Mouse (Mus musculus) T-cell, adult 2 months (primary cell): ENCODE data around the gene Celf2.

ENCODE experiments used
- DNase-seq: peaks from one replicate; pipeline ENCODE4 v3.0.0; 2022; ENCODE audit warnings: low spot score

Gene Celf2

DNA sequence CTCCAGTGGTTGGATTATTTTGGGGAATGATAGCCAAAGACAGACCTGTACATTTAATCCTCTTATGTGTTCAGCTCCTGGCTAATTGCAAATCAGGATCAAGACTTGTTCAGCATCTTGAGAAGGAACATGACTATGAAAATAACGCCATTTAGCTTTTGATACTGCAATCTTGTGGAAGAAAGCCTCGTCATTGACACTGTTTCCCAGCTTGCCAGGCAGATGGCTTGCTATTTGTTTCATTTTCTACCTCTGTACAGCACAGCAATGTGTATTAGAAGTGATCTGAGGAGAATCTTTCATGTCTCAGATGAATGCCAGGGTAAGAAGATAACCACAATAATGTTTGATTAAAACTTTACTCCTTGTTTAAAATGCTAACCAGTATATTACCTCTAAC lies 315.9 kb downstream of the Celf2 start:
- DNase-seq: no peak

DNA sequence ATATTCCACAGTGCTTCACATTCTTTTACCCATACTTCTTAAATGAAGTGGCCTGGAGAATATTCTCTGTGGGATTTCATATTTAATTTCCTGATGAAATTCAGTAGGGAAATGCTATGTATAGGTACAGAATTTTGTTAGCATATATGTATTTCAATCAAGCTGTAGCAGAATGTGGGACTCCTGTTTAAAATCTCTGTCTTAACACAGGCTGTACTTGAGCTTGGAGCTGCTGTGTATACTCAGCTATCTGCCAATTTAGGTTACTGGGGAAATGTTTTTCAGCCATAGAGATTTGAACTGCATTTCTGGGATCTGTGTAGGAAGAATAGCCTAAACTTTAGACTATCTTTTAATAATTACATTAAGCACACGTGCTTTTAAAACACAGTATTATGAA lies 330.2 kb downstream of the Celf2 start:
- DNase-seq: no peak

DNA sequence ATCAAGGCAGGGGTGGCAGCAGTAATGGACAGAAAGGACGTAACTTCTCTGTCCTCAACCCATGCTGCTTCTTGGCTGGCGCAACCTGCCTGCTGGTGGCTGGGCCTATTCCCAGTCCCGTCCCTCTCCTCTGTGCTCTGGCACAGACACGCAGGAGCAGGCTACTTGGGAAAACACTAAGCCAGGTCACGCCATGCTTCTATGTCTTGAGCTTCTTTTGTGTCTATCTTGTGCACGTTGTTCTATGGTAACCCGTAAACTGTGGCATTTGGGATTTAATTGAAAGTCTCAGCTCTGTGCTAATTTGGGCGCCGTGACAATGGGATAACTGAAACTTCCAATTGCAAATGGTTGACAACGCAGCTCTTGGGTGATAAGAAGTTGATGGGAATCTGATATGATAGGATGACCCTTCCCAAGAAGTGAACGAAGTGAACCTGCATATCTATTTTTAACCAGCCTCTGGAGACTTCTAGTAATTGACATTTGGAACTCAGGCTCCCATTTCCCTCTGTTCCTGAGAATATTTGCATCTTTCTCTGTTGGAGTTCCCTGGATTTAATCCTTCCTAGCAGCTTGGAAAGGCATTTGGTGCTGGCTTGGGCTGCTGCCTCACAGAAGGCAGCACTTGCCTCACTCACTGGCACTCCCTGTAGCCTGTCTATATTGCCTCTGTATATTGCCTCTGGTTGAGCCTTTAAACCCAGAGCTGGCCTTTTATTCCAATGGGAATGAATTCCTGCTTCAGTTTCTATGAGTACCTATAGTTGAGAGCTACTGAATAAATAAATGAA lies 335.9 kb downstream of the Celf2 start:
- no peak for DNase-seq

DNA sequence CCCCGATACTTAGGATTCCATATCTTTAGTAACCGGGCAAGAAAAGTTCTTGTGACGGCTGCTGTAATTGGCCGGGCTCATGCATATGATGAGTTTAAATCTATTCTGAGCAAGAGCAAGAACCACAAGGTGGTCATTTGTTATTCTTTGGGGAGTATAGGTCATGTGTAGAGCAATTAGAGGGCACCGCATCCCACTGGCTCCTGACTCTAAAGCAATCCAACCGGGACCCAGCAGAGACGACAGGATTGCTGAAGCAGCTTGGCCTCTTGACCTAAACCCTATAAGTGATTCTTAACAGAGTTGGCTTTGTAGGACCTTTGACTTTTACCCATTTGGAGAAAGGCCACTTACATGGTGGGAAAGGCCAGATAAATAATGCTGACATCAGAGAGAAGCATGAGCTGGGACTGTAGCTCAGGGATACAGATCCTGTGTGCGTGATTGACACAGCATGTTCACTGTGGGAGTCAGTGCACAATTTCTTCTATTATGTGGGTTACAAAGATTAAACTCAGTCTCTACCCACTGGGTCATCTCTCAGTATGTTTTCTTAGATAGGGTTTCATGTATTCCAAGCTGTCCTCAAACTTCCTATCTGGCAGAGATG lies 338.2 kb downstream of the Celf2 start:
- no peak for DNase-seq

GRCm38 (mm10) chr2:7165786-7166185 lies 343.6 kb downstream of the Celf2 start:
- no peak for DNase-seq

GRCm38 (mm10) chr2:7160108-7160507 lies 349.3 kb downstream of the Celf2 start:
- DNase-seq: no peak

DNA sequence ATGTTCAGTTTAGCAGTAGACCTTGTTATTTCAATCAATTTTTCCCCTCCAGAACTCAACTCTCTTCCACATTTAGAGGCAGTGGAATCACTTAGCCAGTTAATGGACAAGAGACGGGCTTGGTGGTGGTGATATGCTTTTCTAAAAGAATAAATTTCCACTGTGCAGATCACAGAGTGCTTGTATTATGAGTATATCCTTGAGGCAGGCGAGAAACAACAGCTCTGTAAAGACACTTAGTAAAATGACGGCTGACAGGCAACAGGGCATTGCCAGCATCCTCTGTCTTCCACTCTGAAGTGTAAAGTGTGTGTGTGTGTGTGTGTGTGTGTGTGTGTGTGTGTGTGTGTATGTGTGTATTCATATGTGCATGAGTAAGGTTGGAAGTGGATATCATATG lies 362.1 kb downstream of the Celf2 start:
- no peak for DNase-seq

- DNase-seq: no peak
Measured at GRCm38 (mm10) chr2:7145541-7146043, 363.8 kb downstream of the Celf2 start.

DNA sequence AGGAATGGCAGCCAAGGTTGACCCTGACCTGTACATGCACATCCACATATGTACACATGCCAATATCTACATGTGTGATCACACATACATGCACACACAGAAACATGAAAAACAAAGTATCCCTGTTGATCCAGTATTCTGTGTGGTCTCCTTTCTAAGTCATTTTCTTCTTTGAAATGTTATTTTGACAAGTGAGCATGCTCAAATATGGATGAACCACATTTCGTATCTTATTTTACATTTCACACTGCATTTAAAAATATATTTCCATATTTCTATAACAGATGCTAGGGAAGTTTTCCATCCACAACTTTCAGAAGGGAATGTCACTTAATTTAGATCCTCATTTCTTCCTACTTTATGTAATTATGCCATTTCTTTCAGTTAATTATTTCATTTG lies 364.5 kb downstream of the Celf2 start:
- DNase-seq: no peak

DNA sequence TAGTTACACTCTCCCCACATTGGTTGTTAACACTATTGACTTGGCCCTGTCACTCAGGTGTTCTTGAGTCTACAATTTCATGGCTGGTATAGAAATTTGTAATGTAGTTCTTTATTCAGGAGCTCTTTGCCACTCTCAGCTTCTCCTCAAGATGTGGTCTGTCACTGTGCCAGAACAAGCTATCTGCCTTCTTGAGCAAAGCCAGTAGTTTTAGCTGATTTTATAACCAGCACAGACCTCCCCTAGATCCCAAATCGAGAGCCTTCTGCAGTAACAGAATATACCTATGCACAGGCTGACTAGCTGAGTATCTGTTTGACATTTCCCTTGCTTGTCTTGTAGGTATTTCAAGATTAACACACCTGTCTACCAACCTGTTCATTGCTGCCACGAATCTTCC lies 386.0 kb downstream of the Celf2 start:
- DNase-seq: no peak

DNA sequence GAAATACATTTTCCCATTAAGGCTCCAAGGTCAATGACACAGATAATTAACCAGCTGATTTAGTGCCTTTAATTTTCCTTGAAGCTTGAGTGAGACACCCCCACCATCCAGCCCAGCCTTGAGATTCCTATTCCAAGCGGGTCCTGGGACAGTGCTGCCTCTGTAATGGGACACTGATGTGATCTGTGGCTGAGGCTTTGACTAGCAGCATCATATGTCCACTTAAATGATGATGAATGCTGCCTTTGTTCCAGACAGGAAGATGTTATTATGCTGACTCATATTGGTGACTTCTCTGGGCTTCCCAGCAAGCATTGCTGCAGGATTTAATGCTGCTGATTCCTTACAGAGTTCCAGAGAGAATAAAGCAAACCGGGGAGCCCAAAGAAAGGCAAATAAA lies 393.6 kb downstream of the Celf2 start:
- no peak for DNase-seq

GRCm38 (mm10) chr2:7115161-7115560 lies 394.2 kb downstream of the Celf2 start:
- no peak for DNase-seq

DNA sequence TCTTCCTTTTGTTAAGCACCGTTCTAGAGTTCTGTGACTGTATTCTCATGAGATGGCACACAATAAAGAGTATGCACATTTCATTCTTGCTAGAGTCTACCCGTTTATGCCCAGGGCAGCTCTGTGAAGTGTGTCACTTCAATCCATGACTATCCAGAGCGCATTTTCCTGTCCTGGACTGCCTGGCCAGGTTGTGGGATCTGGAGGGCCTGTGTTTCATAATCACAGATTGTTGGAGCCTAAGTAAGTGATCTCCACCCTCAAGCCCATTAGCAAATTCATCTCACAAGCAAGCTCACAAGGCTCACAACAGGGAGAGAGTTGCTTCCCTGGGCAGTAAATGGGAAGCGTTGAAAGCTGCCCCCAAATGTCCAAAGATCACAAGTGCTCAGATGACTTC lies 395.6 kb downstream of the Celf2 start:
- DNase-seq: no peak

- no peak for DNase-seq
Measured at GRCm38 (mm10) chr2:7112156-7112813, 397.1 kb downstream of the Celf2 start.

DNA sequence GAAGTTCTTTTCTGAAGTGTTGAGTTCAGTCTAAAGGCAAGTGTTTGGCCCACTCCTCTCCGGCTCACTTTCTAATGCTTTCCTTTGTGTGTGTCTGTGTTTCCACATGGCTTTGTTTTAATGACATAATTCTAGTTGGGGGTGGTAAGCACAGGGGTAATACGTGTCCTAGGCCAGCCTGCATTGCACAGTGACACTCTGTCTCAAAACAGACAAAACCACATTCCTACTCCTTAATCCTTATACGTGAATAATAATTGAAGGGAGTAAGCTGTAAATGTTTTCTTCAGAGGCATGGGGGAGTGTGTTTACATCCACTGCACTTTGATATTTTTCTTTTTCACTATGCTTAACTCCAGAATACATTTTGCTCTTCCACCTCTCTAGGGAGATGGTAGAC lies 415.9 kb downstream of the Celf2 start:
- no peak for DNase-seq

DNA sequence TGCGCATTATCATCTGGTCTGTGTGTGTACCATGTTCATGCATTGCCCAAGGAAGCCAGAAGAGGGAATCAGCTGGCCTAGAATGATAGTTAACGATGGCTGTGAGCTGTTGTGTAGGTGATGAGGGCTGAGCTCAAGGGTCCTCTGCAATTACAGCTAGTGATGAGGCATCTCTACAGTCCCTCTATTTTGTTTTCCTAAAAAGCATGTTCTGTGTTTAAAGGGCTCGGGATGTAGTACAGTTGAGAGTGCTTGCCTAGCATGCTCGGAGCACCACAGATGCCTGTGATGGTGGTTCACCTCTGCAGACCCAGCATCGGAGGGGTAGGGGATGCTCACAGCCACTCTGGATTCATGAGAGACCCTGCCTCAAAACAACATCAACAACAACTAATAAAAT lies 416.7 kb downstream of the Celf2 start:
- no peak for DNase-seq

GRCm38 (mm10) chr2:7090496-7090895 lies 418.9 kb downstream of the Celf2 start:
- DNase-seq: no peak

- DNase-seq: no peak
Measured at GRCm38 (mm10) chr2:7089069-7089834, 420.1 kb downstream of the Celf2 start.

- no peak for DNase-seq
Measured at GRCm38 (mm10) chr2:7088536-7088935, 420.8 kb downstream of the Celf2 start.

DNA sequence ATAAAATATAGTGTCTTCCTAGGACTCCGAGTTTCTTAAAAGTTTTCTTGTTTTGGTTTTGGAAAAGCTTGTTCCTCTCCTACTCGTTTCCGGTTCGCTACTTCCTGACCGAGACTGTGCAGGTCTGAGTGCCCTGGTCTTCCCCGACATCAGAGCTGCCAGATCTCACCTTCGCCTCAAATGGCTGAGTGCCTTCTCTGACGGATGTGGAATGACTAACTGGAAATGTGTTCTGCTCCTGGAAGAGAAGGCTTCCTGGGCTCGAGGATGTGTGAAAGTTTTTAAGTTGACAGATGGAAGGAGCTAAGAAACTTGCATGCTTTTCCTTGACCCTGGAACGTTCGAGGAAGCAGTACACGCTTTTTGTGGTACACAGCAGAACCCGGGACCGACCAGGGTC lies 421.9 kb downstream of the Celf2 start:
- no peak for DNase-seq

GRCm38 (mm10) chr2:7083489-7084090 lies 425.8 kb downstream of the Celf2 start:
- DNase-seq: no peak
